Mouse (Mus musculus): ENCODE data around the gene Gm20605.
A peak's percentile ranks its signal among the peaks of the same experiment; 100 is the strongest.
"Not testable (repeated sequence)": the region's sequence is repeated elsewhere in the genome, so short reads cannot be mapped to it uniquely, and the experiment has no call there.

The Gm20605 gene

GRCm38 (mm10) chr5:137613550-137613949 is 15.4 kb upstream of the Gm20605 start, which contains the start of gene Pcolce:
Pcolce (minus strand) TSS chr5:137613784.
- DNase-seq = peak; percentile 42 to 65

DNA sequence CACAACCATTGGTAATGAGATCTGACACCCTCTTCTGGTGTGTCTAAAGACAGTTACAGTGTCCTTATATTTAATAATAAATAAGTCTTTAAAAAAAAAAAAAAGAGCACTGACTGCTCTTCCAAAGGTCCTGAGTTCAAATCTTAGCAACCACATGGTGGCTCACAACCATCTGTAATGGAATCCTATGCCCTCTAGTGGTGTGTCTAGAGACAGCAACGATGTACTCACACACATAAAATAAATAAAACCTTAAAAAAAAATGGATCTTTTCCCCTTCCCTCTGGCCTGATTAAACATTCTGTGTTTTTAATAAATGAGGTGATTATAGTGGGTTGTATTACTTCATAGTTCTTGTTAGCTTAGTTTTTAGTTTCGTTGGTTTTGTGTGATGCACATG is 14.1 kb upstream of the Gm20605 start:
- DNase-seq = not testable (repeated sequence)

GRCm38 (mm10) chr5:137615347-137615746 is 13.6 kb upstream of the Gm20605 start:
- DNase-seq = no peak

DNA sequence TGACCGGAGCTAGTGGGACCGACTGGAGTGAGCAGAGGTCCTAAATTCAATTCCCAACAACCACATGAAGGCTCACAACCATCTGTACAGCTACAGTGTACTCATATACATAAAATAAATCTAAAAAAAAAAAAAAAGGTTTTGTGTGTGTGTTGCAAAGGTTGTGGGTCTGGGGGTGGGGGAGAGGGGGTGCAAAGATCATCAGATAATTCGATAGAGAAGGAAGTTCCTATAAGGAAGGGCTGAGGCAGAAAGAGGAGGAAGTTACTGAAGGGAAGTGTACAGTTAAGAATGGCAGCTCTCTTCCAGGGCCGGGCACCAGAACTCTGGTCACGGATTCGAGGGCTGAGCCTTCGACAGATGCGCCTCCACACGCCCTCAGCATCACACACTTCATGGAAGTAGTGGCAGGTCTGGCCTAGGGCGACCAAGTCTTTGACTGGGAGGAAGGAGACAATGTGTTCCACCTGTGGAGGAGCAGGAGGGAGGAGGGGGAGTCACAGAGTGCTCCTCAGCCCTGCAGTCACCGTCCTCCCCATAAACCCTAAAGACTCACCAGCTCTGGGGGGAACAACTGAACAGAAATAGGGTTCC is 4.9 kb upstream of the Gm20605 start:
- DNase-seq = no peak

DNA sequence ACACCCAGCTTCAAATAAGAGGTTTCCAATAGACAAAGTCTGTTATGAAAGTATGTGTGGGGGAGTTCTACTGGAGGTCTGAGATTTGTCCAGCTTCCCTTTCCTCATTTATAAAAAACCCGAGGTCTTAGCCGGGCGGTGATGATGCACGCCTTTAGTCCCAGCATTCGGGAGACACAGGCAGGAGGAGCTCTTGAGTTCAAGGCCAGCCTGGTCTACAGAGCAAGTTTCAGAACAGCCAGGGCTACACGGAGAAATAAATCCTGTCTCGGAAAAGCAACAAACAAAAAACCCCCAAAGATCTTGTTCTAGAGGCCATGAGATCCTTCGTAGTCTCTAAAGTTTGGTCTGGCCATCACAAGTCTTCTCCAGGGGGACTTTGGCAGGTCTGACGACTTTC is 984 bp upstream of the Gm20605 start:
- peak in 1 of 2 experiments; percentile 49 for DNase-seq

GRCm38 (mm10) chr5:137629306-137629721 is 339 bp downstream of the Gm20605 start:
- DNase-seq = peak; percentile 83 to 89

DNA sequence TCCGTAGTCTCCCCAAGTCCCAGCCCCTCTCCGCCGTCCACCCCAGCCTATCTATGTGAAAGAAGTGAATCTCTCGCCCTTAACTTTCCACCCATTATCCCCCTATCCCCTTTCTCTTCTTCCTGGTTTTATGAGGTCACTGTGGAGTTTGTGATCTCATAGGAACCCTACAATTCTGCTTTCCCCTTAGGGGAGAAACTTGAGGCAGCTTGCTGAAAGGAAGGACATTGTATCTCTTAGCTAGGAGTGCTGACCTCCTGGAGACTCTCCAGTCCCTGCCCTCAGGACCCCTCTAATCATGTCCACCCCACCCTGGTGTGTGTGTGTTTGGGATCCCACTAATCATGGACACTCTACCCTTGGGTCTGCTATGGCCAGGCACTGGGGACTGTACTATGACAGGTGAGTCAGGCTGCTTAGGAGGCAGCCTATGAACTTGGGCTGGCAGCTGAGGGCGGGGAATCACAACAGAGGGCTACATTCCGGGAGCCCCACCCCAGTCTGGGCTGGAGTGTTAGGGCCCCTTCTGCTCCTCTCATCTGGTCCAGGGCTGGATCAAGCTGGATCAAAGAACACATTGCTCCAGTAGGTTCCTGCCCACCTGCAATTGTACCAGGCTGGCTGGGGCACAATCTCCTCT is 1.1 kb downstream of the Gm20605 start:
- DNase-seq = peak; percentile 70 to 87

- peak; percentile 67 to 85 for DNase-seq
Observed at GRCm38 (mm10) chr5:137630602-137631001, 1.6 kb downstream of the Gm20605 start.

DNA sequence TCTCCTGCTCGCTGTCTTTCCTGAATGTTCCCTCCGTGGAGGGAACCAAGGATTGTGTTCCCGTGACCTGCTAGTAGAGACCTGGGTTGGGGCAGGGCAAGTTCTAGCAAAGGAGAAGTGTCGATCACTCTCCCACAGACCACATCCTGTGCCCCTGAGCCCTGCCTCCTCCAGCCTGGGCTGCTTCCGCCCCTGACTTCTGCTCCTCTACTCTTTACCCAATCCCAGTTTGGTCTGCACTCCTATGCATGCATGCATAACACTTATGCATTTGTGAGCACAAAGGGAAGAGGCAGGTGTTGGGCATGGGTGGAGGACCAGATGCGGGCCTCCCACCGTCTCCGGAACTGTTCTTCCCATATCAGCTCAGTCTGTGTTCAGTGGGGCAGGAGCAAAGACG is 2.2 kb downstream of the Gm20605 start:
- peak; percentile 75 to 79 for DNase-seq

GRCm38 (mm10) chr5:137631591-137631990 is 2.6 kb downstream of the Gm20605 start:
- no peak for DNase-seq

DNA sequence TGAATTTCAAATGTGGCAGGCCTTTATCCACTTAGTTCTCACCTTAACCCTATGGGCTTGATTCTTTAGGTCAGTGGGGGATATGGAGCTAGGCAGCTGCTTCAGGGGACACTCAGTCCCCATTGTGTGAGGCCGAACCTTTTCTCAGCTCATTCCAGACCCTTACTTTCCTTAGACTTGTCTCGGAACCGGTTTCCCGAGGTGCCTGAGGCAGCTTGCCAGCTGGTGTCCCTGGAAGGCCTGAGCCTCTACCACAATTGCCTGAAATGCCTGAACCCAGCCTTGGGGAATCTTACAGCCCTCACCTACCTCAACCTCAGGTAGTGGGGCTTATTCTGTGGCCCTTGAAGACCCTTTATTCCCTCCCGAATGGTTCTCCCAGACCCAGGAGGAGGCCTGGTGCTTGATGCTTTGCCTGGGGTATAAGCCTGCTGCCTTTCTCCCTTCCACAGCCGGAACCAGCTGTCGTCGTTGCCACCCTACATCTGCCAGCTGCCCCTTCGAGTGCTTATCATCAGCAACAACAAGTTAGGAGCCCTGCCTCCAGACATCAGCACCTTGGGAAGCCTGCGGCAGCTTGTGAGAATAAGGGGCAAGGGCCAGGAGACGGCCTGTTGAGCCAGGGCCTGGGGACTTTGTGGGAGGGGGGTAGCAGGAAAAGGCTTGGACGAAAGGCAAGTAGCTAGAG is 4.6 kb downstream of the Gm20605 start:
- DNase-seq = peak; percentile 67 to 83

DNA sequence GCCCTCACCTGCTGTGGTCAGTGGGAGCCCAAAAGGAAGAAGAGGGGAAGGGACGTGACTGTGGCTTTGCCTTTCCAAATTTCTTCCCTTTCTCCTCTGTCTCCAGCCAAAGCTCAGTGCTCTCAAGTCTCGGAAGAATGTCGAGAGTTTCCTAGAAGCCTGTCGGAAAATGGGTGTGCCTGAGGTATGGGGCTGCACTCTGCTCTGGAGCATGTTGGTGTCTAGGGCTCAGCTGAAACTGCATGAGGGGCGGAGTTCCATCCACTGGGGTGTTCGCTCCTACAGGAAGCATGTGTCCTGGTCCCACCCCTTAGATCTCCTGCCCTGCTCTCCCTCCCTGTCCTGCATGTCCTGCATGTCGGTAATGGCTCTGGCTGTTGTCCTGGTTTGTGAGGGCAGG is 10.5 kb downstream of the Gm20605 start:
- DNase-seq = peak; percentile 47 to 66

- peak; percentile 51 to 58 for DNase-seq
Observed at GRCm38 (mm10) chr5:137641054-137641453, 12.1 kb downstream of the Gm20605 start, which contains the start of gene Sap25. Sap25 (plus strand) TSS chr5:137641334.

DNA sequence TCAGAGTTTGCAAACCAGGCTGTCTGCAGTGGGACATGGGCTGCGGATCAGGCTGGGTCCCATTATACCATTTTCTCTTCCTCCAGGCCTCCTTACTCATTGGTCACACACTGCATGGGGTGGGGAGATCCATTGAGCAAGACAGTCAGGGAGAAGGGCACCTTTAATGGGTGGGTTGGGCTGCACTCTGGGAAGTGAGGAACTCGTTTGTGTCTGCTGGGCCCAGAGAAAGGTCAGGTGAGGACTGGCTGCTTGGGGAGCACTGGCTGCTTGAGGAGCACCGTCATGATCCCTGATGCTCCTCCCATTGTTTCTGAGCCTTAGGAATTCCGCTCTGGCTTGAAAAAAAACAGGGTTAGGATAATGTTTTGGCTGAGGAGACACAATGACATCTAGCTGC is 13.9 kb downstream of the Gm20605 start:
- no peak for DNase-seq

GRCm38 (mm10) chr5:137644484-137644883 is 15.5 kb downstream of the Gm20605 start:
- DNase-seq = no peak

DNA sequence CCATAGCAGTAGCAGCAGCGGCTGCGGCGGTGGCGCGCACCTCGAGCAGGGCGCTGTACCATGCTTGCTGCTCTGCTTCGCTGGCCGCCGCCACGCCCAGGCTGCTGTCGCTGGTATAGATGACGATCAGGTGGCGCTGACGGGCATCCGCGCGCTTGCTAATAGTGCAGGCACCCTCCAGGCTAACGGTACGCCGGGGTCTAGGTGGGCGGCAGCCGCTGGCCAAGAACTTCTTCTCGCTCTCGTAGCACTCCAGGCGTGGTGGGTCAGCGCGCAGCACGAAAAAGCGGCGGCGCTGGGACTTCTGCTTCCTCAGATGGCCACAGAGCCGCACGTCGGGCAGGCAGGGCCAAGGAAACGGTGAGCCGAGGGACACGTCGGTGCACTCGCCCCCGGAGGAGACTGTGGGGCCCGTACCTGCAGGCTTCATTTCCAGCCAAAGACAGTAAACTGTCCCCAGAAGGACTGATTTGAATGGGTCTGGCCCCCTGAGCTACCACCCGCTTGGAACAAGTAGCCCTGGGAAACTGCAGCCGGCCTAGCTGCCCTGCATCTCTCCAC is 16.2 kb downstream of the Gm20605 start:
- DNase-seq = peak; percentile 48 to 56

- peak in 1 of 2 experiments; percentile 12 for DNase-seq
Observed at GRCm38 (mm10) chr5:137645652-137646091, 16.7 kb downstream of the Gm20605 start, which contains the start of gene Irs3. Irs3 (minus strand) TSS chr5:137645714.

- DNase-seq = peak in 1 of 2 experiments; percentile 4
Observed at GRCm38 (mm10) chr5:137647827-137648601, 19.0 kb downstream of the Gm20605 start.

DNA sequence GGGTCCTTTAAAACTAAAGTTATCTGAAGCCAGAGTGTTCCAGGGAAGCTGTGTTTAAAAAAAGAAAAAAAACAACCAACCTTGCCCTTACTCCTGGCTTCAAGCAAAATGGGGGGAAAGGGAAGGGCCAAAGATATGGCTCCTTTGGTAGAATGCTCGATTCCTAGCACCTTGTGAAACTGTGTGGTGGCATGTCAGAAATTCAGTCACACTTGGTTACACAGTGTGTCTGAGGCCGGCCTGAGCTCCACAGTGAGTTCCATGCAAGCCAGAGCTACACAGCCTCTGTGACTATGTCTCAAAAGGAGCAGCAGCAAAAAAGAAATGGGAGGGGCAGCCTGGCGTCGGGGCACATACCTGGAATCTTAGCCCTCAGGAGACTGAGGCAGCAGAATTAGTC is 20.3 kb downstream of the Gm20605 start:
- DNase-seq = peak; percentile 4 to 23

- peak; percentile 23 to 35 for DNase-seq
Observed at GRCm38 (mm10) chr5:137649669-137650571, 20.9 kb downstream of the Gm20605 start.

GRCm38 (mm10) chr5:137652474-137652873 is 23.5 kb downstream of the Gm20605 start:
- peak; percentile 68 to 79 for DNase-seq

All from lung, postnatal 4 days (tissue).